Mouse (Mus musculus) kidney, adult 2 months (tissue): ENCODE measurements around the gene Pfdn4. TPM values are rescaled to one million over a fixed set of nuclear protein-coding genes. Genes with fewer than 3 reads are reported as not detected.
A peak's percentile ranks its signal among the peaks of the same experiment; 100 is the strongest.

Experiments
- DNase-seq: peaks from one replicate; pipeline ENCODE4 v3.0.0; 2021
- H3K27ac ChIP-seq: fragments of 200-500 bp; 2 replicates; pipeline ENCODE4 v1.5.1; 2012; ENCODE audit warnings: low read depth, low read length, control low read depth, inconsistent platforms; ENCODE audit not compliant: insufficient read depth
- H3K27me3 ChIP-seq: fragments of 200-500 bp; replicated peaks from 2 replicates; pipeline ENCODE4 v1.6.1; 2012; ENCODE audit warnings: mild to moderate bottlenecking, moderate library complexity, low read length, inconsistent platforms; ENCODE audit not compliant: control insufficient read depth, insufficient read depth
- H3K36me3 ChIP-seq: fragments of 200-500 bp; 2 replicates; pipeline ENCODE4 v1.6.1; 2012; ENCODE audit warnings: mild to moderate bottlenecking, moderate library complexity, low read length, inconsistent platforms; ENCODE audit not compliant: control insufficient read depth, insufficient read depth
- H3K4me1 ChIP-seq: fragments of 200-500 bp; 2 replicates; pipeline ENCODE4 v1.6.1; 2011; ENCODE audit warnings: low read length; ENCODE audit not compliant: control insufficient read depth, insufficient read depth
- H3K4me3 ChIP-seq: fragments of 200-500 bp; 2 replicates; pipeline ENCODE4 v1.5.1; 2011; ENCODE audit warnings: mild to moderate bottlenecking, low read depth, low read length, control low read depth; ENCODE audit not compliant: insufficient read depth
- CTCF ChIP-seq: fragments of 200-500 bp; conservative IDR thresholded peaks from 2 replicates; pipeline ENCODE4 v1.5.1; 2011; ENCODE audit warnings: low read depth, mild to moderate bottlenecking, control low read depth, low read length, moderate library complexity, mixed read lengths; ENCODE audit not compliant: insufficient read depth, insufficient read length
- POLR2A ChIP-seq: fragments of 200-500 bp; IDR thresholded peaks from one replicate; pipeline ENCODE4 v1.6.1; 2011; ENCODE audit warnings: low read depth, low read length, control low read depth
- WGBS: fragments of 180-500 bp; shearing (Covaris S2); methylation state at CpG from one replicate; pipeline ENCODE4 v1.1.7; 2018; 5-methylcytosine and 5-hydroxymethylcytosine counted together
- polyA plus RNA-seq: library from polyadenylated mRNA; depleted of rRNA; stranded (reverse); fragments of >200 nt; gene quantifications from 2 replicates; pipeline ENCODE4 v1.2.3, GENCODE M21; 2012

The Pfdn4 gene
- polyA plus RNA-seq, 1 experiment, result 5.6 TPM

DNA sequence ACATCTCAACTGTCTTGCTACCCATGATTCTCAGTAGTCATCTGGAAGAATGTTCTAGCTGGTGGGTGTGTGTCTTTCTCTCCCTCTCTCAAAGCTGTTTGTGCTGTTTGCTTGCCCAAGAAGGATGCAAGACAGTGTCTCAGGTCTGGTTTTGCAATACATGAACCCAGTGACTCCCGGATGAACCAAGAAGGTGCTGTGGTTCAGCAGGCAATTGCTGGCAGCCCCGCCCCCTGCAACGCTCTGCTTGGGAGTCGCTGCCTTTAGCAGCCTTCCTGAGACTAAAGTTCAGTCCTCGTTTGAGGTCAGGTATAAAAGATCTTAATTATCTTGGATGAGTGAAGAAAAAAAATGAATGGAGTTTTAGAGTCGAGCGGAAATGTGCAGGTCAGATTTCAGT lies 34.6 kb upstream of the Pfdn4 start:
- Histone ChIP-seq H3K27me3 (no peaks in the 10 kb centered on the region), H3K4me1 (peaks cover 20% of the 10 kb centered on the region; the same call in 1 of the 2 replicates), H3K4me3 (no peak overlapping the region), H3K27ac (peak overlapping the region; percentile 74; the same call in 1 of the 2 replicates), H3K36me3 (no peaks in the 10 kb centered on the region)
- TF ChIP-seq POLR2A (no peak), CTCF (no peak)
- 29% methylated on average over 7 of the region's 7 CpGs for WGBS
- DNase-seq, result peak; percentile 92

DNA sequence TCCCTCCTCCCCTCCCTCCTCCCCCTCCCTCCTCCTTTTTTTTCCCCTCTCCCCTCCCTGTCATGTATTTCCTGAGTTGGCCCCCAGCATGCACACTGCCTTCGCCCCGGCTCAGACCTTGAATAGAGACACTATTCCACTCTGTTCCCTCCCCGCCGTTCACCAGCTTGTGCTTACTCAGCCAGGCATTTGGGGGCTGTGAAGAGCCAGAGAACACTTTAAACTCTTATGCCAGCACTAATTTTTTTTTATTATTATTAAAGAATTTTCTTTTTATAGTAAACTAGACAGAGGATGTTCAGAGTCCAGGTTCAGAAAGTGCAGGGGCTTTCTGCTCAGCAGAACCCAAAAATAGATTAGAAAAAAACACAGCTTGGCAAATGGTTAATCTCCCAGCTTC lies 31.4 kb upstream of the Pfdn4 start:
- Histone ChIP-seq H3K27me3 (no peaks in the 10 kb centered on the region), H3K4me1 (peaks cover 20% of the 10 kb centered on the region), H3K36me3 (no peaks in the 10 kb centered on the region), H3K27ac (no peak overlapping the region), H3K4me3 (no peak overlapping the region)
- no peak for TF ChIP-seq POLR2A
- no peak for TF ChIP-seq CTCF
- DNase-seq, result peak; percentile 81
- 21% methylated on average over 4 of the region's 4 CpGs for WGBS

GRCm38 (mm10) chr2:170468009-170468408 lies 28.2 kb upstream of the Pfdn4 start:
- Histone ChIP-seq H3K27ac (no peak overlapping the region), H3K4me1 (peaks cover 19% of the 10 kb centered on the region), H3K27me3 (no peaks in the 10 kb centered on the region), H3K4me3 (no peak overlapping the region), H3K36me3 (no peaks in the 10 kb centered on the region)
- no peak for TF ChIP-seq POLR2A
- peak; percentile 34; the same call in 1 of the 2 replicates for TF ChIP-seq CTCF
- DNase-seq, result no peak

GRCm38 (mm10) chr2:170469616-170470308 lies 26.5 kb upstream of the Pfdn4 start:
- Histone ChIP-seq H3K4me1 (peaks cover 21% of the 10 kb centered on the region), H3K27ac (peak overlapping the region; percentile 25; the same call in 1 of the 2 replicates), H3K27me3 (no peaks in the 10 kb centered on the region), H3K4me3 (no peak overlapping the region), H3K36me3 (no peaks in the 10 kb centered on the region)
- WGBS, result 10% methylated on average over 10 of the region's 10 CpGs
- TF ChIP-seq CTCF (no peak), POLR2A (no peak)
- DNase-seq, result peak; percentile 93

DNA sequence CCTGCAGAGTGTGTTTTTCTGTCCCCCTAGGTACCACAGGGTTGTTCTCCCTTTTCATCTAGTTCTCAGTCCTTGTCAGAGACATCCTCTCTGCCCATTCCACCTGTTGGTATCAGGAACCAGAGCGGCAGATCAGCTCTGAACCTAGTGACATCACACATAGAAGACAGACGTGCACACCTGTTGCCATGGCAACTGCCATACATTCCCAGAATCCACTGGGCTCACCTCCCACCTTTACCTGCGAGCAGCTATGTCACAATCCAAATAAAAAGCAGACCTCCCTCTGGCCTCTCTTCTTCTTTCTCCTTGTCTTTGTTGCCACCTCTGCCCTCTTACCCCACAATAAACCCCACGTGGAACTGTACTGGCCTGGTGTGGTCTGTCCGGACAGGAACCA lies 25.6 kb upstream of the Pfdn4 start:
- H3K4me1 ChIP-seq, result peaks cover 20% of the 10 kb centered on the region
- 83% methylated on average over 5 of the region's 5 CpGs for WGBS
- H3K36me3 ChIP-seq, result no peaks in the 10 kb centered on the region
- TF ChIP-seq CTCF (no peak), POLR2A (no peak)
- H3K27ac ChIP-seq, result no peak overlapping the region
- no peak for DNase-seq
- no peaks in the 10 kb centered on the region for H3K27me3 ChIP-seq
- no peak overlapping the region for H3K4me3 ChIP-seq

DNA sequence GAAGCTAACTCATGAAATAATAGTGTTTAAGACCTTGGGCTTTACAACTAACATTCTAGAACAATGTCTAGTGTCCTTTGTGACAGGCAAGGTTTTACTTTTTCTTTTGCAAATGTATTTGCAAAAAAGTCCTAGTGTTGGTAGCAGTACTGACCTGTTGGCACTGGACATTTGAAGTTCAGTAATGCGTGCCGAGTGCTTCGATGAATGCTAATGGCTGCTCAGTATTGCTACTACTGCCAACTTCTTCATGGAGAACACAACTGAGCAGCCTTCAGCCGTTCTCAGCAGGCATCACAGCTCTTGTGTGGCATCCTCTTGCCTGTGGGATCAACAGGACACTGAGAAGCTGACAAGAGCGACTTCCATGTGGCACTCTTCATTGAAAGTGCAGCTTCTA lies 22.1 kb upstream of the Pfdn4 start:
- Histone ChIP-seq H3K27me3 (no peaks in the 10 kb centered on the region), H3K27ac (no peak overlapping the region; the same call in 1 of the 2 replicates), H3K36me3 (no peaks in the 10 kb centered on the region), H3K4me1 (peaks cover 19% of the 10 kb centered on the region), H3K4me3 (no peak overlapping the region)
- TF ChIP-seq CTCF (no peak), POLR2A (no peak)
- 63% methylated on average over 5 of the region's 5 CpGs for WGBS
- DNase-seq, result peak; percentile 55

DNA sequence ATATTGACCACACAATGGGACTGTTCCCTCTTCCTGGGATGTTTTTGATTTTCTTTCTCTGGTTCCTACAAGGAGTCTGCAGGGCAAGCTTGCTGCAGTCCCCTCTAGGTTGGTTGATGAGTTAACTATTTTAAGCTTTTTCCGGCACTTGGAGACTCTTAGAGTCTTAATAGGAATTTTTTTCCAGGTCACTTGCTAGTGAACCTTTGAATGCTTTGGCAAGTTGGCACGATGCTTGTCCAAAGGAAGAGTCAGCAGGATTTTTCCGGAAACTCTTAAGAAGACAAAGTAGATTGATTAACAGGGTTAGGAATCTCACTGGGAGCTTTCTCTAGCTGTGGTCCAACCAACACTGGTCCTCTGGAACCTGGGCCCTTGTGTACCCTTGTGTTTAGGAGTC lies 21.1 kb upstream of the Pfdn4 start:
- no peak for TF ChIP-seq POLR2A
- TF ChIP-seq CTCF, result no peak
- Histone ChIP-seq H3K4me3 (no peak overlapping the region), H3K27ac (no peak overlapping the region), H3K36me3 (no peaks in the 10 kb centered on the region), H3K4me1 (peaks cover 10% of the 10 kb centered on the region), H3K27me3 (no peaks in the 10 kb centered on the region)
- peak; percentile 92 for DNase-seq
- 25% methylated on average over 3 of the region's 3 CpGs for WGBS

GRCm38 (mm10) chr2:170476215-170476614 lies 20.0 kb upstream of the Pfdn4 start:
- H3K27ac ChIP-seq, result peak overlapping the region; percentile 31; the same call in 1 of the 2 replicates
- 78% methylated on average over 11 of the region's 11 CpGs for WGBS
- no peak overlapping the region for H3K4me3 ChIP-seq
- no peak for TF ChIP-seq POLR2A
- peak; percentile 41 for TF ChIP-seq CTCF
- no peak for DNase-seq
- H3K4me1 ChIP-seq, result peaks cover 6% of the 10 kb centered on the region; the same call in 1 of the 2 replicates
- H3K36me3 ChIP-seq, result no peaks in the 10 kb centered on the region
- H3K27me3 ChIP-seq, result no peaks in the 10 kb centered on the region
